Mouse (Mus musculus) heart, adult 9 months (tissue): ENCODE data around the gene Rnf168.

Source experiments
- DNase-seq, 2 experiments: peaks; one replicate each; pipeline ENCODE4 v3.0.0; 2022; ENCODE audit warnings: low spot score in 2 of 2

The Rnf168 gene

GRCm38 (mm10) chr16:32312859-32313258 lies 35.6 kb downstream of the Rnf168 start:
- DNase-seq = no peak

GRCm38 (mm10) chr16:32316601-32317000 lies 39.3 kb downstream of the Rnf168 start:
- no peak for DNase-seq

GRCm38 (mm10) chr16:32323953-32324352 lies 46.7 kb downstream of the Rnf168 start:
- no peak for DNase-seq

GRCm38 (mm10) chr16:32330876-32331670 lies 53.8 kb downstream of the Rnf168 start:
- no peak for DNase-seq

GRCm38 (mm10) chr16:32332040-32332555 lies 54.8 kb downstream of the Rnf168 start, which contains the start of gene Ubxn7:
TSS of gene Ubxn7 (plus strand) at chr16:32332257.
- peak; percentile 95 to 97 for DNase-seq

GRCm38 (mm10) chr16:32332556-32333511 lies 55.6 kb downstream of the Rnf168 start:
- peak; percentile 46 to 47 for DNase-seq

- no peak for DNase-seq
Observed at GRCm38 (mm10) chr16:32335146-32335545, 57.9 kb downstream of the Rnf168 start.

- no peak for DNase-seq
Observed at GRCm38 (mm10) chr16:32336026-32336780, 58.9 kb downstream of the Rnf168 start.

- no peak for DNase-seq
Observed at GRCm38 (mm10) chr16:32337001-32337400, 59.7 kb downstream of the Rnf168 start.

GRCm38 (mm10) chr16:32340451-32340850 lies 63.2 kb downstream of the Rnf168 start:
- DNase-seq = no peak

GRCm38 (mm10) chr16:32345521-32345920 lies 68.3 kb downstream of the Rnf168 start:
- no peak for DNase-seq

- no peak for DNase-seq
Observed at GRCm38 (mm10) chr16:32350776-32351175, 73.5 kb downstream of the Rnf168 start.
